Mouse (Mus musculus) heart, postnatal 14 days (tissue): ENCODE measurements at regions not wholly inside any gene's neighbourhood (a gene's known extent, or its start where the extent isn't known, plus 50 kb on each side); places are given as distances from the start of the nearest gene placed in this dataset.
A peak's percentile ranks its signal among the peaks of the same experiment; 100 is the strongest.

Experiments
- DNase-seq, 2 experiments: peaks; one replicate each; pipeline ENCODE4 v3.0.0; 2021 to 2022
- intact Hi-C: fragments of 180-260 bp; cut with DNase I; formaldehyde crosslinking; loops from one replicate; pipeline ENCODE4 v1.15.1; 2025

GRCm38 (mm10) chr11:92405818-92406217 lies 692.0 kb upstream of the Car10 start:
- intact Hi-C loops = no loop called here
- peak in 1 of 2 experiments; percentile 2 for DNase-seq

GRCm38 (mm10) chr11:92451372-92451771 lies 646.5 kb upstream of the Car10 start:
- intact Hi-C loops = no loop called here
- DNase-seq = no peak

GRCm38 (mm10) chr11:92495291-92495690 lies 602.5 kb upstream of the Car10 start:
- intact Hi-C loops = no loop called here
- no peak for DNase-seq
